Mouse (Mus musculus) spleen, embryonic (tissue): ENCODE data around the gene Cks1b.
"Not testable (repeated sequence)": the region's sequence is repeated elsewhere in the genome, so short reads cannot be mapped to it uniquely, and the experiment has no call there.

Source experiments
- CTCF ChIA-PET: fragments of 350-600 bp; sonication (Branson Sonifier 250); formaldehyde crosslinking; loops from one replicate; lab custom pipeline; 2022; lab: Charles Lee

The Cks1b gene

DNA sequence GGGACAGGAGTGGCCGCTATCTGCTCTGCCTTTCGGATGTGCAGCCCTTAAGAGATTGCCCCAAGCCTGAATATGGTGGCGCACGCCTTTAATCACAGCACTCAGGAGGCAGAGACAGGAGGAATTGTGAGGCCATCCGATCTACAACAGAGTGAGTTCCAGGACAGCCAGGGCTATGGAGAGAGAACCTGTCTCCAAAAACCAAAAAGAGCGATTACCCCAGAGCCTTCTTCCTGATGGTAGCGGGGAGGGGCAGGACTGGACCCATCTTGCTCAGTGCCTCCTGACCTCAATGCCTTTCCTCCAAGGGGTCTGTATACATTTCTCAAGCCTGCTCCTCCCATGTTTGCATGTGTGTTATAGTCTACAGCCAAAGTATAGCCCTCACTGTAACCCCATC is 10.8 kb upstream of the Cks1b start:
- CTCF ChIA-PET, result not testable (repeated sequence)

- CTCF ChIA-PET, result interaction anchor here (0.6 kb wide), 2 partner anchors 13 to 41 kb away, joined by 3 to 4 read pairs; no protein-coding TSS in a partner anchor
These were observed 7.7 kb upstream of the Cks1b start for GRCm38 (mm10) chr3:89425876-89426275.

DNA sequence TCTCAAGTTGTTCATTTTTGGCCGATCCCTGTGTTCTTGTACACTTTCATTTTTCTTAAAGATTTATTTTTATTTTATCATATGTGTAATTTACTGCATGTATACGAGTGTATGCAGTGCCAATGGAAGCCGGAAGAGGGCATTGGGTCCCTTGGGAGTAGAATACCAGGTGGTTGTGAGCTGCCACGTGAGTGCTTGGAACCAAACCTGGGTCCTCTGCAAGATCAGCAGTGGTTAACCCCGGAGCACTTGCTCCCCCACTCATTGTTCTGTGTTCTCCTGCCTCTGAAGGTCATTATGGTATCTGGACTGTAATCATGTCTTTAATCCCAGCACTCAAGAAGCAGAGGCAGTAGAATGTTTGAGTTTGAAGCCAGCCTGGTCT is 7.0 kb upstream of the Cks1b start:
- CTCF ChIA-PET, result interaction anchor here (0.6 kb wide), 1 partner anchor 41 kb away, joined by 3 read pairs; no protein-coding TSS in a partner anchor

- CTCF ChIA-PET, result no interaction called here
These were observed 6.4 kb upstream of the Cks1b start for GRCm38 (mm10) chr3:89424416-89425140.

- CTCF ChIA-PET, result no interaction called here
These were observed 4.5 kb upstream of the Cks1b start for GRCm38 (mm10) chr3:89422556-89423205.

GRCm38 (mm10) chr3:89421810-89422473 is 3.8 kb upstream of the Cks1b start:
- CTCF ChIA-PET, result no interaction called here

- CTCF ChIA-PET, result no interaction called here
These were observed 3.0 kb upstream of the Cks1b start for GRCm38 (mm10) chr3:89421002-89421774.

DNA sequence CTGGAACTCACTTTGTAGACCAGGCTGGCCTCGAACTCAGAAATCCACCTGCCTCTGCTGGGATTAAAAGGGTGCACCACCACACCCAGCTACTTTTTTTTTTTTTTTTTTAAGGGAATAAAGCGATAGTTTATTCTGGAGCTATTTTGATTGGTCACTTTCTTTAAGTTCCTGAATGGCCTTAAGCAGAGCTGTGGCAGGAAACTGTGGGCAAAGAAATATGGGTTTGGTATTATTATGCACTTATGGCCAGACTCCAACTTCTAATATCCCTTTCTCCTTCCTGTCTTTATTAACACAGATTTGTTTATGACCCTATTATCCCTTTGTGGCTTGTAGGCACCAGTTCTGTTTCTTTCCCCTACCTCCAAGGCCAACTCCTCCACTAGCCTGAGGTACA is 2.2 kb upstream of the Cks1b start:
- CTCF ChIA-PET, result no interaction called here

DNA sequence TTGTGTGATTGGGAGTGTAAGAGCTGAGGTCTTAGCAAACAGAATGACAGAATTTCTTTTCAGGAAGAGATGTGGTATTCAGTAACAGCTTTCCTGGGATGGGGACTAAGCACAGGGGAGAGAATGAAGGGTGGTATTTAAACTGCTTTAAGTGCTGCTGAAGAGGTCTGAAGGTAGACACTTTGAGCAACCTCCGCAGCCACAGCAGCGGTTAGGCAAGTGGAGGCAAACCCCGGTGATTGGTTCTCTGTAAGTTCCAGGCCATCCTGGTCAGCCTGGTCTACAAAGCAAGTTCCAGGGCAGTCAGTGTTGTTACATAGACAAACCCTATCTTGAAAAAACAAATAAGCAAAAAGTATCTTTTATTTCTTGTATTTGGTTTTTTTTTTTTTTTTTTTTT is 1.8 kb upstream of the Cks1b start:
- CTCF ChIA-PET, result no interaction called here

- CTCF ChIA-PET, result no interaction called here
These were observed 1.4 kb upstream of the Cks1b start for GRCm38 (mm10) chr3:89419571-89419970.

DNA sequence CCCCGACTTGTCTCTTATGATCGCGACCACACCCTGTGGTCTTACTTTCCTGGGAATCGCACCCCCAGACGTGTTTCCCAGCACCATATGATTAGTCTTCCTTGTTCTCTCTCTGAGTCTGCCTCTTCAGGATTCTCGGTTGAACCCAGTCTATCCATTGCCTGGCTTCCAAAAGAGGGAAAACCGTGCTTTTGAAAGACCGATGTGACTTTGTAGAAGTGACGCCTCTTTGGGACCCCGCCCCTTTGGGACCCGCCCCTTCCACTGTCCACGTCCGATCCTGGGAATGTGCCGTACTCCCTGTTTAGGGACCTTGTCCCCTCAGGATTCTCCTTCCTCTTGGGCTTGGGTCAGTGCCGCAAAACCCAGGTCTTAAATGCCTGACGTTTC is 673 bp upstream of the Cks1b start:
- CTCF ChIA-PET, result no interaction called here

GRCm38 (mm10) chr3:89417840-89418169 is 378 bp downstream of the Cks1b start:
- CTCF ChIA-PET, result no interaction called here

- CTCF ChIA-PET, result interaction anchor here (0.6 to 0.7 kb wide), 4 partner anchors 27 to 79 kb away, joined by 4 to 9 read pairs (median 4); no protein-coding TSS in a partner anchor
These were observed 1.1 kb downstream of the Cks1b start for GRCm38 (mm10) chr3:89417131-89417530.

GRCm38 (mm10) chr3:89416158-89416557 is 2.0 kb downstream of the Cks1b start:
- CTCF ChIA-PET, result interaction anchor here (0.5 kb wide), 1 partner anchor 558 kb away, joined by 8 read pairs; no protein-coding TSS in a partner anchor

GRCm38 (mm10) chr3:89411490-89412393 is 6.4 kb downstream of the Cks1b start, which contains the start of gene Flad1:
TSS of gene Flad1 (minus strand) at chr3:89411870.
- CTCF ChIA-PET, result no interaction called here

GRCm38 (mm10) chr3:89410864-89411263 is 7.3 kb downstream of the Cks1b start:
- CTCF ChIA-PET, result no interaction called here

DNA sequence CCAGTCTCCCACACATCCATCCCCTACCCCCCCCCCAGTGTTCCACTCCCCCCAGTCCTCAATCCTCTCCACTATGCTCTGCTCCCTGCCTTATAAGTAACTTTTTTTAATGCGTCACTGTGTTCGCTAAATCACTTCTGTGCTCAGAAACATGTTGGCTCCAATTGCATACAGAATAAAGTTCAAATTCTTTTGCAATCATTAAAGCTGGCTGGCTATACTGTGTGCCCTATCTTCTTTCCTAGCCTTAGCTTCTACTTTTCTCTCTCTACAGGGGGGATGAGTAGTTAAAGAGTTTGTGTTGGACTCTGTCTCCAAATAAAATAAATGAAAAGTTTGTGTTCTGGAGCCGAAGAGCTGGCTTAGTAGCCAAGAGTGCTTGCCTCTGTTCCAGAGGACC is 8.5 kb downstream of the Cks1b start:
- CTCF ChIA-PET, result interaction anchor here (0.6 kb wide), 1 partner anchor 49 kb away, joined by 4 read pairs; no protein-coding TSS in a partner anchor

- CTCF ChIA-PET, result interaction anchor here (1.2 kb wide), 1 partner anchor 59 kb away, joined by 3 read pairs; no protein-coding TSS in a partner anchor
These were observed 9.7 kb downstream of the Cks1b start for GRCm38 (mm10) chr3:89408448-89408847.

DNA sequence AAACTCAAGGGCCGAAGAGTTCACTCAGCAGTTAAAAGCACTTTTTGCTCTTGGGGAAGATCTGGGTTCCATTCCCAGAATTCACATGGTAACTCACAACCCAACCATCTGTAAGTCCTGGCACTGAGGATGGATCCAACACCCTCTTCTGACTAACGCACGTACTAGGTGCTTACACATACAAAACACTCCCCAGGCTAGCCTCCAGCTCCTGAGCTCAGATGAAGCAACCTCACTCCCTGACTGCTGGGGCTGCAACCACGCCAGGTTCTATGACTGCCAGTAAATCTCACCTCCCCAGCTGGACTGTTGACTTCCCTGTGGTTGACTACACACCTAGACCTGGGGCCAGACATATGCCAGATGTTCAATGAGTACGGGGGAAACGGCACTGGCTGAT is 11.3 kb downstream of the Cks1b start:
- CTCF ChIA-PET, result no interaction called here

GRCm38 (mm10) chr3:89402693-89403092 is 15.5 kb downstream of the Cks1b start, which contains the start of gene Lenep:
TSS of gene Lenep (minus strand) at chr3:89402793.
- CTCF ChIA-PET, result no interaction called here
